Mouse (Mus musculus) MEL (cell line): Measurements from ENCODE around the gene Olfr645. TPM values are rescaled to one million over a fixed set of nuclear protein-coding genes. Genes with fewer than 3 reads are reported as not detected.

ENCODE experiments used
- DNase-seq: peaks from one replicate; pipeline ENCODE4 v3.0.0; 2011; ENCODE audit warnings: low read depth, low spot score
- H3K27ac ChIP-seq: 2 replicates; pipeline ENCODE4 v1.5.1; 2012; ENCODE audit warnings: low read depth, mild to moderate bottlenecking, control low read depth, low read length, moderate library complexity; ENCODE audit not compliant: control insufficient read depth
- H3K27me3 ChIP-seq, 2 experiments: fragments of 150-350 bp in 1 of 2; sonication (generic) in 1 of 2; 2 replicates each; pipeline ENCODE4 v1.6.1; 2012; ENCODE audit warnings: low read length in 2 of 2, mild to moderate bottlenecking in 2 of 2, improper control_type of control experiment in 1 of 2, moderate library complexity in 1 of 2; ENCODE audit not compliant: insufficient read depth in 2 of 2, control insufficient read depth in 1 of 2
- H3K36me3 ChIP-seq, 2 experiments: 2 replicates each; pipeline ENCODE4 v1.6.1; 2012 to 2014; ENCODE audit warnings: low read length in 2 of 2, improper control_type of control experiment in 1 of 2, inconsistent platforms in 1 of 2, mild to moderate bottlenecking in 1 of 2; ENCODE audit not compliant: insufficient read depth in 2 of 2, control insufficient read depth in 1 of 2
- H3K4me1 ChIP-seq, 2 experiments: fragments of 150-350 bp in 1 of 2; sonication (generic) in 1 of 2; 2 replicates each; pipeline ENCODE4 v1.6.1; 2012; ENCODE audit warnings: low read length in 2 of 2, improper control_type of control experiment in 1 of 2, mild to moderate bottlenecking in 1 of 2; ENCODE audit not compliant: insufficient read depth in 2 of 2, control insufficient read depth in 1 of 2
- H3K4me3 ChIP-seq, 2 experiments: fragments of 150-350 bp in 1 of 2; sonication (generic) in 1 of 2; 2 replicates each; pipeline ENCODE4 v1.5.1; 2012; ENCODE audit warnings: low read depth in 2 of 2, low read length in 2 of 2, mild to moderate bottlenecking in 2 of 2, moderate library complexity in 2 of 2, control low read depth in 1 of 2, improper control_type of control experiment in 1 of 2; ENCODE audit not compliant: control insufficient read depth in 1 of 2, insufficient read depth in 1 of 2
- H3K79me2 ChIP-seq: 2 replicates; pipeline ENCODE4 v1.6.1; 2012; ENCODE audit warnings: mild to moderate bottlenecking, low read length, moderate library complexity; ENCODE audit not compliant: control insufficient read depth, poor library complexity, insufficient read depth
- H3K9ac ChIP-seq: 2 replicates; pipeline ENCODE4 v1.6.1; 2012; ENCODE audit warnings: low read depth, mild to moderate bottlenecking, control low read depth, low read length, moderate library complexity; ENCODE audit not compliant: control insufficient read depth, poor library complexity, severe bottlenecking
- H3K9me3 ChIP-seq: fragments of 150-350 bp; sonication (generic); replicated peaks from 2 replicates; pipeline ENCODE4 v1.6.1; 2012; ENCODE audit warnings: mild to moderate bottlenecking, low read length, improper control_type of control experiment, moderate library complexity; ENCODE audit not compliant: insufficient read depth
- BHLHE40 ChIP-seq: IDR thresholded peaks from 2 replicates; pipeline ENCODE4 v1.6.1; 2012; ENCODE audit warnings: low read depth, mild to moderate bottlenecking, inconsistent platforms, low read length, improper control_type of control experiment, borderline replicate concordance
- CHD2 ChIP-seq: IDR thresholded peaks from 2 replicates; pipeline ENCODE4 v1.6.1; 2011; ENCODE audit warnings: low read length, improper control_type of control experiment
- CTCF ChIP-seq, 3 experiments: IDR thresholded peaks in 2 of 3; conservative IDR thresholded peaks in 1 of 3; 2 replicates each; pipeline ENCODE4 v1.5.1; 2011 to 2012; ENCODE audit warnings: low read length in 3 of 3, low read depth in 2 of 3, mild to moderate bottlenecking in 2 of 3, improper control_type of control experiment in 1 of 3, inconsistent platforms in 1 of 3, mixed read lengths in 1 of 3, moderate library complexity in 1 of 3; ENCODE audit not compliant: control insufficient read depth in 1 of 3, insufficient read depth in 1 of 3, poor library complexity in 1 of 3, severe bottlenecking in 1 of 3
- E2F4 ChIP-seq: IDR thresholded peaks from 2 replicates; pipeline ENCODE4 v1.6.1; 2011; ENCODE audit warnings: low read depth, low read length, improper control_type of control experiment, borderline replicate concordance
- ELF1 ChIP-seq: IDR thresholded peaks from 2 replicates; pipeline ENCODE4 v1.6.1; 2014; ENCODE audit warnings: low read depth, mild to moderate bottlenecking, inconsistent platforms, low read length, improper control_type of control experiment, moderate library complexity
- EP300 ChIP-seq, 2 experiments: IDR thresholded peaks; 2 replicates each; pipeline ENCODE4 v1.6.1; 2011; ENCODE audit warnings: improper control_type of control experiment in 2 of 2, low read length in 2 of 2, low read depth in 1 of 2, mild to moderate bottlenecking in 1 of 2
- ETS1 ChIP-seq: IDR thresholded peaks from 2 replicates; pipeline ENCODE4 v1.6.1; 2012; ENCODE audit warnings: low read depth, mild to moderate bottlenecking, inconsistent platforms, low read length, improper control_type of control experiment, moderate library complexity
- GABPA ChIP-seq: IDR thresholded peaks from 2 replicates; pipeline ENCODE4 v1.6.1; 2012; ENCODE audit warnings: low read depth, mild to moderate bottlenecking, inconsistent platforms, low read length, improper control_type of control experiment, moderate library complexity
- GATA1 ChIP-seq: IDR thresholded peaks from 2 replicates; pipeline ENCODE4 v1.6.1; 2011; ENCODE audit warnings: low read depth, low read length, improper control_type of control experiment
- JUND ChIP-seq: IDR thresholded peaks from 2 replicates; pipeline ENCODE4 v1.6.1; 2011; ENCODE audit warnings: low read depth, mild to moderate bottlenecking, improper control_type of control experiment, low read length
- MAX ChIP-seq: IDR thresholded peaks from 2 replicates; pipeline ENCODE4 v1.6.1; 2011; ENCODE audit warnings: low read length, improper control_type of control experiment
- MAZ ChIP-seq: IDR thresholded peaks from 2 replicates; pipeline ENCODE4 v1.6.1; 2012; ENCODE audit warnings: low read depth, mild to moderate bottlenecking, inconsistent platforms, low read length, improper control_type of control experiment
- NELFE ChIP-seq: IDR thresholded peaks from 2 replicates; pipeline ENCODE4 v1.6.1; 2011; ENCODE audit warnings: low read depth, low read length, improper control_type of control experiment
- POLR2A ChIP-seq, 2 experiments: IDR thresholded peaks; 2 replicates each; pipeline ENCODE4 v1.6.1; 2011 to 2012; ENCODE audit warnings: low read length in 2 of 2, mild to moderate bottlenecking in 2 of 2, control low read depth in 1 of 2, improper control_type of control experiment in 1 of 2, low read depth in 1 of 2, moderate library complexity in 1 of 2; ENCODE audit not compliant: control insufficient read depth in 1 of 2, insufficient read depth in 1 of 2, poor library complexity in 1 of 2
- POLR2AphosphoS5 ChIP-seq: IDR thresholded peaks from 2 replicates; pipeline ENCODE4 v1.6.1; 2012; ENCODE audit warnings: low read depth, borderline replicate concordance, mild to moderate bottlenecking, inconsistent platforms, low read length, moderate library complexity, mixed read lengths
- RAD21 ChIP-seq: IDR thresholded peaks from 2 replicates; pipeline ENCODE4 v1.6.1; 2011; ENCODE audit warnings: mild to moderate bottlenecking, low read depth, low read length, improper control_type of control experiment
- RCOR1 ChIP-seq: IDR thresholded peaks from 2 replicates; pipeline ENCODE4 v1.6.1; 2012; ENCODE audit warnings: low read depth, mild to moderate bottlenecking, inconsistent platforms, low read length, improper control_type of control experiment
- SIN3A ChIP-seq: IDR thresholded peaks from 2 replicates; pipeline ENCODE4 v1.6.1; 2012; ENCODE audit warnings: low read length, improper control_type of control experiment, inconsistent platforms
- TAL1 ChIP-seq: IDR thresholded peaks from 2 replicates; pipeline ENCODE4 v1.6.1; 2012; ENCODE audit warnings: mild to moderate bottlenecking, inconsistent platforms, low read length, moderate library complexity, mixed read lengths
- TCF12 ChIP-seq: IDR thresholded peaks from 2 replicates; pipeline ENCODE4 v1.6.1; 2014; ENCODE audit warnings: low read depth, mild to moderate bottlenecking, inconsistent platforms, low read length, improper control_type of control experiment, moderate library complexity
- UBTF ChIP-seq: IDR thresholded peaks from 2 replicates; pipeline ENCODE4 v1.6.1; 2012; ENCODE audit warnings: low read depth, mild to moderate bottlenecking, inconsistent platforms, low read length, improper control_type of control experiment, moderate library complexity, borderline replicate concordance; ENCODE audit not compliant: insufficient read depth
- USF2 ChIP-seq, 2 experiments: IDR thresholded peaks; 2 replicates each; pipeline ENCODE4 v1.6.1; 2011 to 2012; ENCODE audit warnings: improper control_type of control experiment in 2 of 2, low read length in 2 of 2, borderline replicate concordance in 1 of 2, inconsistent platforms in 1 of 2, low read depth in 1 of 2, mild to moderate bottlenecking in 1 of 2; ENCODE audit not compliant: insufficient read depth in 1 of 2
- ZMIZ1 ChIP-seq: IDR thresholded peaks from 2 replicates; pipeline ENCODE4 v1.6.1; 2012; ENCODE audit warnings: low read depth, mild to moderate bottlenecking, inconsistent platforms, low read length, improper control_type of control experiment, moderate library complexity
- polyA plus RNA-seq, 2 experiments: library from polyadenylated mRNA; stranded (reverse) in 1 of 2; unstranded in 1 of 2; fragments of >175 nt in 1 of 2; fragments of >200 nt in 1 of 2; gene quantifications; 2 replicates each; pipeline versions ENCODE4 v1.2.1 to v1.2.4; 2012; ENCODE audit warnings: low replicate concordance in 2 of 2, low read depth in 1 of 2; ENCODE audit not compliant: insufficient read length in 2 of 2, insufficient read depth in 1 of 2, missing spikeins in 1 of 2
- total RNA-seq: library from RNA; depleted of rRNA; stranded (reverse); fragments of 300-350 nt; gene quantifications from 2 replicates; pipeline ENCODE4 v1.2.3, GENCODE M21; 2012

Gene Olfr645
- total and polyA plus RNA-seq, 3 experiments = not detected

GRCm38 (mm10) chr7:104103913-104104756 is 18.9 kb upstream of the Olfr645 start (continued):
- no peak for TF ChIP-seq NELFE
- no peak for TF ChIP-seq ELF1
- TF ChIP-seq SIN3A = no peak
- no peak for TF ChIP-seq MAZ
- TF ChIP-seq ETS1 = peak; percentile 58
- TF ChIP-seq TCF12 = peak; percentile 69
- no peak for TF ChIP-seq JUND
- TF ChIP-seq POLR2AphosphoS5 = no peak
- TF ChIP-seq BHLHE40 = no peak; the same call in 1 of the 2 replicates
- TF ChIP-seq CTCF (IDR thresholded peaks at IDR 0.05 in 2 of 3, conservative IDR thresholded peaks at IDR 0.05 in 1 of 3; ENCODE audit: control insufficient read depth in 1 of 3, insufficient read depth in 1 of 3, low read depth in 2 of 3, low read length in 3 of 3, poor library complexity in 1 of 3, severe bottlenecking in 1 of 3) = no peak
- TF ChIP-seq CHD2 = no peak
- TF ChIP-seq ZMIZ1 = no peak
- TF ChIP-seq TAL1 = peak; percentile 60
- no peak for TF ChIP-seq E2F4
- TF ChIP-seq EP300 (IDR thresholded peaks at IDR 0.05; ENCODE audit: low read depth in 1 of 2, low read length in 2 of 2) = peak; percentile 59 to 75
- TF ChIP-seq UBTF = no peak
- TF ChIP-seq POLR2A (IDR thresholded peaks at IDR 0.05; ENCODE audit: control insufficient read depth in 1 of 2, insufficient read depth in 1 of 2, low read depth in 1 of 2, low read length in 2 of 2, poor library complexity in 1 of 2) = no peak
- TF ChIP-seq GABPA = no peak
- no peak; the same call in 1 of the 2 replicates for TF ChIP-seq RCOR1
- TF ChIP-seq USF2 (IDR thresholded peaks at IDR 0.05; ENCODE audit: borderline replicate concordance in 1 of 2, insufficient read depth in 1 of 2, low read depth in 1 of 2, low read length in 2 of 2) = no peak

- no peak for DNase-seq
- H3K79me2 ChIP-seq = no peaks in the 10 kb centered on the region
- TF ChIP-seq MAX = no peak
- TF ChIP-seq POLR2A (IDR thresholded peaks at IDR 0.05; ENCODE audit: control insufficient read depth in 1 of 2, insufficient read depth in 1 of 2, low read depth in 1 of 2, low read length in 2 of 2, poor library complexity in 1 of 2) = no peak
- no peak for TF ChIP-seq RAD21
- TF ChIP-seq POLR2AphosphoS5 = no peak
- TF ChIP-seq GATA1 = no peak
- no peak within 1 kb of the TSS for H3K27ac ChIP-seq
- no peaks in the 10 kb centered on the region for H3K9me3 ChIP-seq
- H3K4me1 ChIP-seq = no peaks in the 10 kb centered on the region
- no peak within 1 kb of the TSS for H3K9ac ChIP-seq
- H3K4me3 ChIP-seq = no peak within 1 kb of the TSS
- 0 out of 4 replicates have a peak, but pooled peaks cover 0 to 1% of the 10 kb centered on the region in 2 experiments for H3K27me3 ChIP-seq
- H3K36me3 ChIP-seq = no peaks in the 10 kb centered on the region
Measured at GRCm38 (mm10) chr7:104071769-104072168, 13.5 kb downstream of the Olfr645 start, which contains the start of gene Olfr644. Gene Olfr644, minus strand, starts transcription at chr7:104071869.
